Comparison of ENCODE assay signal across 8 mouse cellular contexts in genomic region chr17:45575123-45575897, GRCm38 (mm10). TPM values are rescaled to one million over a fixed set of nuclear protein-coding genes. Genes with fewer than 3 reads are reported as not detected.
DNase-seq lines count a peak whose midpoint lies in the region; ATAC-seq and TF ChIP-seq lines count a peak whose summit lies in the region.

No protein-coding gene starts in this region.

- H3K4me1 ChIP-seq in cerebellum, adult 2 months (ENCODE audit: control insufficient read depth, insufficient read depth, low read length) = peaks cover 9% of the 10 kb centered on the region
- H3K4me1 ChIP-seq in lung, embryonic 14.5 days (ENCODE audit: insufficient read depth) = peaks cover 9% of the 10 kb centered on the region; the same call in 1 of the 2 replicates
- peaks cover 18% of the 10 kb centered on the region for H3K4me1 ChIP-seq in intestine, embryonic 15.5 days (replicated peaks)
- H3K4me1 ChIP-seq in neural tube, embryonic 15.5 days = peaks cover 33% of the 10 kb centered on the region

- H3K36me3 ChIP-seq in lung, embryonic 14.5 days (ENCODE audit: insufficient read depth) = peaks cover 21% of the 10 kb centered on the region
- H3K36me3 ChIP-seq in intestine, embryonic 15.5 days = peaks cover 12% of the 10 kb centered on the region
- H3K36me3 ChIP-seq in neural tube, embryonic 15.5 days = peaks cover 14% of the 10 kb centered on the region

- WGBS in cerebellum, adult 2 months = 78% methylated on average over 8 of the region's 8 CpGs
- 89% methylated on average over 8 of the region's 8 CpGs for WGBS in lung, embryonic 14.5 days
- WGBS in intestine, embryonic 15.5 days = 90% methylated on average over 8 of the region's 8 CpGs
- WGBS in neural tube, embryonic 15.5 days = 92% methylated on average over 8 of the region's 8 CpGs

- H3K27me3 ChIP-seq in cerebellum, adult 2 months (ENCODE audit: control insufficient read depth, insufficient read depth, low read length) = no peaks in the 10 kb centered on the region
- H3K27me3 ChIP-seq in lung, embryonic 14.5 days (ENCODE audit: insufficient read depth, low read length) = no peaks in the 10 kb centered on the region
- no peaks in the 10 kb centered on the region for H3K27me3 ChIP-seq in intestine, embryonic 15.5 days (replicated peaks)
- no peaks in the 10 kb centered on the region for H3K27me3 ChIP-seq in neural tube, embryonic 15.5 days (replicated peaks)

- no peak for TF ChIP-seq POLR2A in cerebellum, adult 2 months (IDR thresholded peaks at IDR 0.05; ENCODE audit: borderline replicate concordance, insufficient read depth, low read length)

- no peak overlapping the region for H3K4me2 ChIP-seq in lung, embryonic 14.5 days
- H3K4me2 ChIP-seq in intestine, embryonic 15.5 days (replicated peaks) = peak overlapping the region; percentile 78
- peak overlapping the region; percentile 76 for H3K4me2 ChIP-seq in neural tube, embryonic 15.5 days

- TF ChIP-seq CTCF in cerebellum, adult 2 months (IDR thresholded peaks at IDR 0.05; ENCODE audit: borderline replicate concordance, insufficient read depth, low read depth, low read length) = no peak
- no peak for TF ChIP-seq CTCF in lung, embryonic 14.5 days (IDR thresholded peaks at IDR 0.05; ENCODE audit: low read depth)

- no peak for DNase-seq in cerebellum, adult 2 months
- no peak for DNase-seq in cerebellum, postnatal 4 days (ENCODE audit: low spot score in 2 of 2)
- DNase-seq in lung, embryonic 14.5 days = no peak
- DNase-seq in lung, postnatal 36 days = no peak
- no peak for DNase-seq in right cerebral cortex, postnatal 4 days
- no peak for DNase-seq in ovary, postnatal 14 days (ENCODE audit: low spot score)

- peak overlapping the region; percentile 83 for H3K9ac ChIP-seq in lung, embryonic 14.5 days
- H3K9ac ChIP-seq in intestine, embryonic 15.5 days = peak overlapping the region; percentile 21
- H3K9ac ChIP-seq in neural tube, embryonic 15.5 days (replicated peaks) = peak overlapping the region; percentile 79; the same call in 1 of the 2 replicates

- peak overlapping the region; percentile 98 for H3K27ac ChIP-seq in cerebellum, adult 2 months (ENCODE audit: insufficient read depth, low read length)
- H3K27ac ChIP-seq in lung, embryonic 14.5 days (ENCODE audit: low read depth) = no peak overlapping the region
- peak overlapping the region; percentile 96 for H3K27ac ChIP-seq in intestine, embryonic 15.5 days
- H3K27ac ChIP-seq in neural tube, embryonic 15.5 days (replicated peaks) = peak overlapping the region; percentile 100

- no peaks in the 10 kb centered on the region for H3K9me3 ChIP-seq in lung, embryonic 14.5 days (ENCODE audit: low read depth, low read length)
- H3K9me3 ChIP-seq in intestine, embryonic 15.5 days = no peaks in the 10 kb centered on the region
- H3K9me3 ChIP-seq in neural tube, embryonic 15.5 days (replicated peaks) = no peaks in the 10 kb centered on the region

- H3K4me3 ChIP-seq in cerebellum, adult 2 months (replicated peaks; ENCODE audit: insufficient read depth, low read depth, low read length) = no peak overlapping the region
- no peak overlapping the region for H3K4me3 ChIP-seq in lung, embryonic 14.5 days (ENCODE audit: low read depth, low read length)
- no peak overlapping the region for H3K4me3 ChIP-seq in intestine, embryonic 15.5 days (replicated peaks)
- H3K4me3 ChIP-seq in neural tube, embryonic 15.5 days (replicated peaks) = no peak overlapping the region

- no peak for ATAC-seq in lung, embryonic 14.5 days (ENCODE audit: insufficient read depth)
- no peak for ATAC-seq in intestine, embryonic 15.5 days
- no peak for ATAC-seq in neural tube, embryonic 15.5 days (ENCODE audit: low FRiP score)

RNA-seq across cellular contexts. Expression of gene Hsp90ab1, which starts 2.2 kb away (rescaled TPM):
- 915 and 924 TPM in 2 replicates for polyA plus RNA-seq in cerebellum, adult 2 months (2012; rRNA removed)
- polyA plus RNA-seq in lung, embryonic 14.5 days (2014; fragmentation: Nextera tagmentation; extraction: Ambion mirVana) = 1,512 and 1,564 TPM in 2 replicates
- polyA plus RNA-seq in intestine, embryonic 15.5 days (2015; fragmentation: Nextera tagmentation; extraction: Ambion mirVana) = 1,578 and 1,609 TPM in 2 replicates
- 1,466 and 1,575 TPM in 2 replicates for polyA plus RNA-seq in neural tube, embryonic 15.5 days (2015; fragmentation: Nextera tagmentation; extraction: Ambion mirVana)

RNA-seq across cellular contexts. Expression of gene Slc35b2, which starts 11.6 kb away (rescaled TPM):
- 71.3 and 74.0 TPM in 2 replicates for polyA plus RNA-seq in cerebellum, adult 2 months (2012; rRNA removed)
- polyA plus RNA-seq in lung, embryonic 14.5 days (2014; fragmentation: Nextera tagmentation; extraction: Ambion mirVana) = 130 and 137 TPM in 2 replicates
- polyA plus RNA-seq in intestine, embryonic 15.5 days (2015; fragmentation: Nextera tagmentation; extraction: Ambion mirVana) = 124 and 128 TPM in 2 replicates
- 86.3 and 99.5 TPM in 2 replicates for polyA plus RNA-seq in neural tube, embryonic 15.5 days (2015; fragmentation: Nextera tagmentation; extraction: Ambion mirVana)

RNA-seq across cellular contexts. Expression of gene Nfkbie, which starts 19.8 kb away (rescaled TPM):
- polyA plus RNA-seq in cerebellum, adult 2 months (2012; rRNA removed) = 12.5 and 13.5 TPM in 2 replicates
- 2.3 and 3.1 TPM in 2 replicates for polyA plus RNA-seq in lung, embryonic 14.5 days (2014; fragmentation: Nextera tagmentation; extraction: Ambion mirVana)
- 4.8 and 4.9 TPM in 2 replicates for polyA plus RNA-seq in intestine, embryonic 15.5 days (2015; fragmentation: Nextera tagmentation; extraction: Ambion mirVana)
- polyA plus RNA-seq in neural tube, embryonic 15.5 days (2015; fragmentation: Nextera tagmentation; extraction: Ambion mirVana) = 4.8 and 10.1 TPM in 2 replicates

RNA-seq across cellular contexts. Expression of gene Slc29a1, which starts 24.1 kb away (rescaled TPM):
- 72.2 and 75.6 TPM in 2 replicates for polyA plus RNA-seq in cerebellum, adult 2 months (2012; rRNA removed)
- 75.4 and 82.2 TPM in 2 replicates for polyA plus RNA-seq in lung, embryonic 14.5 days (2014; fragmentation: Nextera tagmentation; extraction: Ambion mirVana)
- polyA plus RNA-seq in intestine, embryonic 15.5 days (2015; fragmentation: Nextera tagmentation; extraction: Ambion mirVana) = 80.0 and 85.4 TPM in 2 replicates
- 42.8 and 77.5 TPM in 2 replicates for polyA plus RNA-seq in neural tube, embryonic 15.5 days (2015; fragmentation: Nextera tagmentation; extraction: Ambion mirVana)

RNA-seq across cellular contexts. Expression of gene Tmem151b, which starts 25.8 kb away (rescaled TPM):
- 125 and 130 TPM in 2 replicates for polyA plus RNA-seq in cerebellum, adult 2 months (2012; rRNA removed)
- 1.1 and 1.6 TPM in 2 replicates for polyA plus RNA-seq in lung, embryonic 14.5 days (2014; fragmentation: Nextera tagmentation; extraction: Ambion mirVana)
- polyA plus RNA-seq in intestine, embryonic 15.5 days (2015; fragmentation: Nextera tagmentation; extraction: Ambion mirVana) = 2.5 and 2.7 TPM in 2 replicates
- polyA plus RNA-seq in neural tube, embryonic 15.5 days (2015; fragmentation: Nextera tagmentation; extraction: Ambion mirVana) = 21.2 and 25.6 TPM in 2 replicates

Comparison
In these comparisons a context has a peak if more than half of its experiments do, and no peak if none do; other contexts are left out.
1. H3K9ac ChIP-seq: peak in every context shown above with its lines; median percentile 83 in lung, embryonic 14.5 days; 79 in neural tube, embryonic 15.5 days; 21 in intestine, embryonic 15.5 days.